Mouse (Mus musculus): ENCODE measurements at regions not wholly inside any gene's neighbourhood (a gene's known extent, or its start where the extent isn't known, plus 50 kb on each side); places are given as distances from the start of the nearest gene placed in this dataset.

GRCm38 (mm10) chr1:142042751-142043150 is 1597.7 kb upstream of the B3galt2 start:
- TF ChIP-seq CTCF (IDR thresholded peaks at IDR 0.05; ENCODE audit: control insufficient read depth, insufficient read depth, insufficient replicate concordance, low read depth, low read length) (no peak), POLR2A (IDR thresholded peaks at IDR 0.05; ENCODE audit: control insufficient read depth, low read depth, low read length) (no peak)

All from testis, adult 2 months (tissue).